11 mouse cellular contexts compared by ENCODE assay signal in genomic region chr16:28345323-28345722, GRCm38 (mm10).
A peak's percentile ranks its signal among the peaks of the same experiment; 100 is the strongest.
DNase-seq lines count a peak whose midpoint lies in the region; ATAC-seq and TF ChIP-seq lines count a peak whose summit lies in the region.
"Had no signal": no experiment of that assay in that cellular context is flagged by ENCODE, and none has a peak within 500 bp of the region (broad histone marks: within the 10 kb centered on the region; RNA-seq: fewer than 3 reads in every experiment).

No protein-coding gene starts in this region.

- no peak overlapping the region for H3K27ac ChIP-seq in kidney, embryonic 15.5 days
- H3K27ac ChIP-seq in kidney, adult 2 months (ENCODE audit: insufficient read depth, low read depth, low read length): no peak overlapping the region
- H3K27ac ChIP-seq: stomach, embryonic 15.5 days had no signal

- 37% methylated on average over 6 of the region's 6 CpGs for WGBS in kidney, embryonic 15.5 days
- 31% methylated on average over 6 of the region's 6 CpGs for WGBS in kidney, adult 2 months

- TF ChIP-seq CTCF in kidney, adult 2 months (conservative IDR thresholded peaks at IDR 0.05; ENCODE audit: insufficient read depth, insufficient read length, low read depth, low read length): no peak

- no peak overlapping the region for H3K4me2 ChIP-seq in kidney, embryonic 15.5 days
- H3K4me2 ChIP-seq: liver, embryonic 11.5 days; stomach, embryonic 15.5 days had no signal

- no peak for TF ChIP-seq POLR2A in kidney, adult 2 months (IDR thresholded peaks at IDR 0.05; ENCODE audit: low read depth, low read length)

- H3K4me3 ChIP-seq in kidney, embryonic 15.5 days (replicated peaks): no peak overlapping the region
- no peak overlapping the region for H3K4me3 ChIP-seq in kidney, adult 2 months (ENCODE audit: insufficient read depth, low read depth, low read length)
- H3K4me3 ChIP-seq: stomach, embryonic 15.5 days had no signal

- no peaks in the 10 kb centered on the region for H3K36me3 ChIP-seq in kidney, embryonic 15.5 days
- no peaks in the 10 kb centered on the region for H3K36me3 ChIP-seq in kidney, adult 2 months (ENCODE audit: control insufficient read depth, insufficient read depth, low read length)
- H3K36me3 ChIP-seq: G1E; stomach, embryonic 15.5 days had no signal

- no peak overlapping the region for H3K9ac ChIP-seq in kidney, embryonic 15.5 days
- H3K9ac ChIP-seq: stomach, embryonic 15.5 days had no signal

- no peak for DNase-seq in kidney, adult 2 months
- DNase-seq in right cerebral cortex, adult 2 months (ENCODE audit: low spot score in 2 of 2): peak; percentile 28 to 32
- DNase-seq in right cerebral cortex, postnatal 14 days: no peak
- peak; percentile 19 to 43 for DNase-seq in layer of hippocampus, adult 8-10 months (ENCODE audit: low spot score in 2 of 2)
- DNase-seq in heart, adult 11 months: no peak
- no peak for DNase-seq in heart, postnatal 4 days
- DNase-seq: cerebellum, adult 9-11 months had no signal

- H3K9me3 ChIP-seq in kidney, embryonic 15.5 days (replicated peaks): no peaks in the 10 kb centered on the region
- H3K9me3 ChIP-seq: G1E; stomach, embryonic 15.5 days had no signal

- no peaks in the 10 kb centered on the region for H3K4me1 ChIP-seq in kidney, embryonic 15.5 days
- H3K4me1 ChIP-seq in kidney, adult 2 months (ENCODE audit: control insufficient read depth, insufficient read depth, low read length): no peaks in the 10 kb centered on the region
- H3K4me1 ChIP-seq: stomach, embryonic 15.5 days had no signal

- H3K27me3 ChIP-seq in kidney, embryonic 15.5 days: no peaks in the 10 kb centered on the region
- no peaks in the 10 kb centered on the region for H3K27me3 ChIP-seq in kidney, adult 2 months (replicated peaks; ENCODE audit: control insufficient read depth, insufficient read depth, low read length)
- H3K27me3 ChIP-seq: stomach, embryonic 15.5 days had no signal

- peak; percentile 60; the same call in 1 of the 2 replicates for ATAC-seq in kidney, embryonic 15.5 days (replicated peaks; ENCODE audit: low FRiP score)

Comparison
In these comparisons a context has a peak if more than half of its experiments do, and no peak if none do; other contexts are left out.
1. DNase-seq: peak in right cerebral cortex, adult 2 months (2 of 2) and layer of hippocampus, adult 8-10 months (2 of 2); none in kidney, adult 2 months (single experiment), right cerebral cortex, postnatal 14 days (single experiment), heart, adult 11 months (single experiment) and heart, postnatal 4 days (single experiment).